ENCODE assay signal across 10 mouse cellular contexts in the genomic region with DNA sequence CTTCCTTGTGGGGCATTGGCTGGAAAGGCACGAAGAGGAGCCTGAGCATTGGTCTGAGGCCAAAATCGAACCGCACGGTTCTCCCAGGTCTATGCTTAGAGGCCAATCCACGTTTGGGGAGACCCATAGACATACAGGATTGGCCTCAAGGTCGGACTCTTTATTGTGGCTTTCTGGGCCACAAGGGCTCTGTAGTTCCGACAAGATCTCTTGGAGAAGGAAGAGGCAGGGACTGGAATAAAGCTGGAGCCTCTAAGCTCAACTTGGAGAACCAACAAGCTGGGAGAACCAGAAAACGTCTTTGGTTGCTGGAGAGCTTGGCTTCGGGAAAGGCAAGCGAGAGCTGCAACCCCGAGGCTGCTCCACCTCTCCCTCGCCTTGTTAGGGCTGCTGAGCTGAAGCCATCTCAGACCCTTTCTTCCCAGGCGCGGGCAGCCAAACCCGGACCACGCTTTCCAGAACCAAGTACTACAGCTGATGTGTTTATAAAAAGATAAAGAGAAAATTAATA. TPM values are rescaled to one million over a fixed set of nuclear protein-coding genes. Genes with fewer than 3 reads are reported as not detected.
DNase-seq lines count a peak whose midpoint lies in the region; ATAC-seq lines count a peak whose summit lies in the region.
"Had no signal": no experiment of that assay in that cellular context is flagged by ENCODE, and none has a peak within 500 bp of the region (broad histone marks: within the 10 kb centered on the region; RNA-seq: fewer than 3 reads in every experiment).

No protein-coding gene starts in this region.

- H3K36me3 ChIP-seq in intestine, embryonic 14.5 days (ENCODE audit: control insufficient read depth, insufficient read depth, low read length): no peaks in the 10 kb centered on the region
- H3K36me3 ChIP-seq in intestine, embryonic 16.5 days (ENCODE audit: control insufficient read depth, insufficient read depth, low read length): no peaks in the 10 kb centered on the region
- 0 out of 2 replicates have a peak, but pooled peaks cover 7% of the 10 kb centered on the region for H3K36me3 ChIP-seq in hindbrain, embryonic 10.5 days
- peaks cover 21% of the 10 kb centered on the region for H3K36me3 ChIP-seq in midbrain, embryonic 14.5 days (ENCODE audit: control insufficient read depth, insufficient read depth, low read length)
- H3K36me3 ChIP-seq: embryonic facial prominence, embryonic 13.5 days had no signal

- peaks cover 100% of the 10 kb centered on the region for H3K27me3 ChIP-seq in intestine, embryonic 14.5 days (replicated peaks; ENCODE audit: control insufficient read depth, insufficient read depth, low read length)
- peaks cover 98% of the 10 kb centered on the region for H3K27me3 ChIP-seq in intestine, embryonic 16.5 days (replicated peaks; ENCODE audit: control insufficient read depth, insufficient read depth, low read length)
- peaks cover 100% of the 10 kb centered on the region for H3K27me3 ChIP-seq in hindbrain, embryonic 10.5 days (ENCODE audit: insufficient read depth, poor library complexity, severe bottlenecking)
- peaks cover 86% of the 10 kb centered on the region for H3K27me3 ChIP-seq in midbrain, embryonic 14.5 days (ENCODE audit: control insufficient read depth, insufficient read depth, low read length)

- 3% methylated on average over 16 of the region's 16 CpGs for WGBS in intestine, embryonic 14.5 days
- 5% methylated on average over 16 of the region's 16 CpGs for WGBS in intestine, embryonic 16.5 days
- WGBS in hindbrain, embryonic 10.5 days: 1% methylated on average over 16 of the region's 16 CpGs
- under 1% methylated on average over 16 of the region's 16 CpGs for WGBS in midbrain, embryonic 14.5 days

- no peaks in the 10 kb centered on the region for H3K9me3 ChIP-seq in intestine, embryonic 14.5 days (ENCODE audit: control insufficient read depth, low read length)
- H3K9me3 ChIP-seq in intestine, embryonic 16.5 days (ENCODE audit: control insufficient read depth, low read length): 0 out of 2 replicates have a peak, but pooled peaks cover 2% of the 10 kb centered on the region
- 0 out of 2 replicates have a peak, but pooled peaks cover 4% of the 10 kb centered on the region for H3K9me3 ChIP-seq in hindbrain, embryonic 10.5 days
- H3K9me3 ChIP-seq in midbrain, embryonic 14.5 days (ENCODE audit: control insufficient read depth, low read length): no peaks in the 10 kb centered on the region

- peak; percentile 80 for DNase-seq in intestine, embryonic 14.5 days (ENCODE audit: low spot score)
- DNase-seq in cerebellum, adult 8-10 months: peak; percentile 67
- DNase-seq in hindbrain, embryonic 10.5 days (ENCODE audit: low spot score): peak; percentile 59
- DNase-seq in midbrain, embryonic 14.5 days: peak; percentile 50
- no peak for DNase-seq in right cerebral cortex, adult 2 months (ENCODE audit: low spot score in 2 of 2)
- DNase-seq in adrenal gland, postnatal 36 days: no peak

- no peak overlapping the region for H3K4me3 ChIP-seq in intestine, embryonic 14.5 days (ENCODE audit: low read depth, low read length)
- no peak overlapping the region for H3K4me3 ChIP-seq in intestine, embryonic 16.5 days (ENCODE audit: low read length)
- H3K4me3 ChIP-seq in hindbrain, embryonic 10.5 days: peak overlapping the region; percentile 65
- H3K4me3 ChIP-seq in midbrain, embryonic 14.5 days (replicated peaks; ENCODE audit: low read depth, low read length): peak overlapping the region; percentile 57

- ATAC-seq in intestine, embryonic 14.5 days (replicated peaks; ENCODE audit: low FRiP score, low TSS enrichment, low read depth): no peak
- no peak for ATAC-seq in intestine, embryonic 16.5 days
- ATAC-seq in midbrain, embryonic 14.5 days (ENCODE audit: low FRiP score, low TSS enrichment): no peak
- no peak for ATAC-seq in activated CD4-positive, CD25-positive, alpha-beta regulatory T cell, adult 4 months

- H3K27ac ChIP-seq in intestine, embryonic 14.5 days (ENCODE audit: low read depth): no peak overlapping the region
- no peak overlapping the region for H3K27ac ChIP-seq in intestine, embryonic 16.5 days (ENCODE audit: low read length)
- H3K27ac ChIP-seq in hindbrain, embryonic 10.5 days: peak overlapping the region; percentile 77
- H3K27ac ChIP-seq in midbrain, embryonic 14.5 days (replicated peaks; ENCODE audit: low read depth, low read length): peak overlapping the region; percentile 87
- H3K27ac ChIP-seq: embryonic facial prominence, embryonic 13.5 days; liver, embryonic 14.5 days had no signal

- no peak overlapping the region for H3K4me2 ChIP-seq in intestine, embryonic 14.5 days (ENCODE audit: low read length)
- no peak overlapping the region for H3K4me2 ChIP-seq in intestine, embryonic 16.5 days (ENCODE audit: low read depth, low read length)
- peak overlapping the region; percentile 71 for H3K4me2 ChIP-seq in midbrain, embryonic 14.5 days (ENCODE audit: low read length)

- H3K9ac ChIP-seq in intestine, embryonic 14.5 days (ENCODE audit: low read length): no peak overlapping the region
- no peak overlapping the region for H3K9ac ChIP-seq in intestine, embryonic 16.5 days (ENCODE audit: low read depth, low read length)
- peak overlapping the region; percentile 66 for H3K9ac ChIP-seq in midbrain, embryonic 14.5 days (replicated peaks; ENCODE audit: low read length)
- H3K9ac ChIP-seq: embryonic facial prominence, embryonic 13.5 days; liver, embryonic 14.5 days had no signal

- H3K4me1 ChIP-seq in intestine, embryonic 14.5 days (replicated peaks; ENCODE audit: control insufficient read depth, insufficient read depth, low read length): peaks cover 14% of the 10 kb centered on the region
- H3K4me1 ChIP-seq in intestine, embryonic 16.5 days (ENCODE audit: control insufficient read depth, insufficient read depth, low read length): peaks cover 17% of the 10 kb centered on the region
- H3K4me1 ChIP-seq in hindbrain, embryonic 10.5 days (replicated peaks): peaks cover 52% of the 10 kb centered on the region
- H3K4me1 ChIP-seq in midbrain, embryonic 14.5 days (ENCODE audit: control insufficient read depth, insufficient read depth, low read length): no peaks in the 10 kb centered on the region; the same call in 1 of the 2 replicates

RNA-seq across cellular contexts. Expression of gene Lhx1, which starts 2.0 kb away (rescaled TPM):
- 0.04 and 0.15 TPM in 2 replicates for polyA plus RNA-seq in intestine, embryonic 14.5 days (2014; fragmentation: Nextera tagmentation; extraction: Ambion mirVana)
- 0.12 and 0.18 TPM in 2 replicates for polyA plus RNA-seq in intestine, embryonic 16.5 days (2015; fragmentation: Nextera tagmentation; extraction: Ambion mirVana)
- polyA plus RNA-seq in hindbrain, embryonic 10.5 days (2016; fragmentation: Nextera tagmentation; extraction: Ambion mirVana): 9.8 and 30.5 TPM in 2 replicates
- polyA plus RNA-seq in midbrain, embryonic 14.5 days (2014; fragmentation: Nextera tagmentation; extraction: Ambion mirVana): 49.8 and 53.0 TPM in 2 replicates
- polyA plus RNA-seq in activated CD4-positive, CD25-positive, alpha-beta regulatory T cell, adult 4 months (2017; shearing (Covaris generic)): not detected
- not detected for total RNA-seq in adrenal gland, postnatal 36 days (2021)
- polyA plus RNA-seq: liver, embryonic 14.5 days had no signal

RNA-seq across cellular contexts. Expression of gene Aatf, which starts 10.1 kb away (rescaled TPM):
- polyA plus RNA-seq in intestine, embryonic 14.5 days (2014; fragmentation: Nextera tagmentation; extraction: Ambion mirVana): 61.2 and 65.2 TPM in 2 replicates
- 58.0 and 63.6 TPM in 2 replicates for polyA plus RNA-seq in intestine, embryonic 16.5 days (2015; fragmentation: Nextera tagmentation; extraction: Ambion mirVana)
- 46.8 and 52.1 TPM in 2 replicates for polyA plus RNA-seq in hindbrain, embryonic 10.5 days (2016; fragmentation: Nextera tagmentation; extraction: Ambion mirVana)
- polyA plus RNA-seq in midbrain, embryonic 14.5 days (2014; fragmentation: Nextera tagmentation; extraction: Ambion mirVana): 41.6 and 46.3 TPM in 2 replicates
- polyA plus RNA-seq in activated CD4-positive, CD25-positive, alpha-beta regulatory T cell, adult 4 months (2017; shearing (Covaris generic)): 10 to 100 TPM; 33.2 to 46.0 TPM
- total RNA-seq in adrenal gland, postnatal 36 days (2021): 10 to 100 TPM; 20.8 to 23.2 TPM

Comparison
In these comparisons a context has a peak if more than half of its experiments do, and no peak if none do; other contexts are left out.
1. DNase-seq: peak in intestine, embryonic 14.5 days (single experiment), cerebellum, adult 8-10 months (single experiment), hindbrain, embryonic 10.5 days (single experiment) and midbrain, embryonic 14.5 days (single experiment); none in right cerebral cortex, adult 2 months (0 of 2) and adrenal gland, postnatal 36 days (0 of 2).
2. H3K27ac ChIP-seq: peak in hindbrain, embryonic 10.5 days (single experiment) and midbrain, embryonic 14.5 days (single experiment); none in intestine, embryonic 14.5 days (single experiment) and intestine, embryonic 16.5 days (single experiment).
3. H3K4me3 ChIP-seq: peak in hindbrain, embryonic 10.5 days (single experiment) and midbrain, embryonic 14.5 days (single experiment); none in intestine, embryonic 14.5 days (single experiment) and intestine, embryonic 16.5 days (single experiment).